Mouse (Mus musculus): ENCODE data around the gene Rabgap1.
"Not testable (repeated sequence)": the region's sequence is repeated elsewhere in the genome, so short reads cannot be mapped to it uniquely, and the experiment has no call there.

The Rabgap1 gene

GRCm38 (mm10) chr2:37442611-37443591, at the start of gene Rabgap1, which contains the start of the genes Zbtb26 and Zbtb6:
Rabgap1 (plus strand) TSS chr2:37443279.
Zbtb26 (minus strand) TSS chr2:37443135.
Zbtb6 (minus strand) TSS chr2:37443171.
- peak; percentile 84 for DNase-seq (ENCODE audit: low read depth)

- DNase-seq (ENCODE audit: low read depth) = no peak
Measured at GRCm38 (mm10) chr2:37395539-37395938, 47.5 kb upstream of the Rabgap1 start.

GRCm38 (mm10) chr2:37421903-37422302, 21.2 kb upstream of the Rabgap1 start:
- no peak for DNase-seq (ENCODE audit: low read depth)

DNA sequence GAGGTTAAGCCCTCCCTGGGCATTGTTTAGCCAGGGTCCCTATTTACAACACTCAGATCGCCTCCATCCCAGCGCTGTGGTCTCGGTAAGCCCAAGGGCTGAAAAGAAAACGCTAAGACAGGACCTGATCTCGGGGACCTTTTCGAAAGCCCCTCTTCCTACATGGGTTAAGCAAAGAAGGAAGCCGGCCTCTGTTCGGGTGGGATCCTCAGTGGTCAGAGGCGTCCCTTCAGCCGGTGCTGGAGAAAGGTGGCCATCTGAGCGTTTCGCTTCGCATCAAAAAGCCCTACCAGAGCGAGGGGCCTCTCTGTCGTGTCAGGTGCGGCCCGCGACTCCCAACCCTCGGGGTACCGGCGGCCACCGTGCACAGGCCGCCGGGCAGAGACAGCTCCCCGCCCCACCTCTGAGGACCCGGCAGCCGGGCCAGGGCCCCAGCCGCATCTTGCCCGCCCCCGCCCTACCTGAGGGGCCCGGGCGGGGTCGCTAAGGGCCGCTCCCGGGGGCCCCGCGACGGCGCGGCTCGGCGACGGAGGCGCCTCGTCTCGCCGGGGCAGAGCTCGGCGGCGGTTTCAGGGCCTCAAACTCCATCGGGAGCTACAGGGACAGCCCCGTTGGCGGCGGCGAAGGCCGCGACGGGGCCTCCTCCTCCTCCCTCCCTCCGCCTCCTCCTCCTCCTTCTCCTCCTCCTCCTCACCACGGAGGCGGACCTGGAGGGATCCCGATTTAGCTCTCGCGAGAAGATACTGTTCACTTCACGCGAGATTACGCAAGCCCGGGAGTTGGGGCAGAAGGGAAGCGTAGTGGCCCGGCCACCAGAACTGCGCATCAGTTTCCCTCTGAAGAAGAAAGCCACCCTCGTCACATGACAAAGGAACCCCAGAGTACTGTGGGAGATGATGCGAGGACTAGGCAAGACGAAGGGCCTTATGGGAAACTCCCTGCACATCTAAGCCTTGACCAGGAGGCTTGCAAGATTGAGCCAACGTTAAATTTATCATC, 20.5 kb upstream of the Rabgap1 start, which contains the start of gene Rc3h2:
TSS of gene Rc3h2 (minus strand) at position 598 of the 999 bp plus-strand sequence.
- peak; percentile 93 for DNase-seq (ENCODE audit: low read depth)

DNA sequence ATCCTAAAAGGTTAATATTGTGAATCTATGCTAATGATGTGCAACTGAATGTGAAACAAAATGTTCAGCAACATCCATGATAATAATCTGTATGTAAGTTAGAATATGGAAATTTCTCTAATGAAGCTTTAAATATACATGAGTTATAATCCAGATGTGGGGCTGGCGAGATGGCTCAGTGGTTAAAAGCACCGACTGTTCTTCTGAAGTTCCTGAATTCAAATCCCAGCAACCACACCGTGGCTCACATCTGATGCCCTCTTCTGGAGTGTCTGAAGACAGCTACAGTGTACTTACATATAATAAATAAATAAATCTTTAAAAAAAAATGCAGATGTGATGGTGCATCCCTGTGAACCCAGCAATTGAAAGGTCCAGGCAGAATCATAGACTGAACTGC, 19.4 kb upstream of the Rabgap1 start:
- no peak for DNase-seq (ENCODE audit: low read depth)

DNA sequence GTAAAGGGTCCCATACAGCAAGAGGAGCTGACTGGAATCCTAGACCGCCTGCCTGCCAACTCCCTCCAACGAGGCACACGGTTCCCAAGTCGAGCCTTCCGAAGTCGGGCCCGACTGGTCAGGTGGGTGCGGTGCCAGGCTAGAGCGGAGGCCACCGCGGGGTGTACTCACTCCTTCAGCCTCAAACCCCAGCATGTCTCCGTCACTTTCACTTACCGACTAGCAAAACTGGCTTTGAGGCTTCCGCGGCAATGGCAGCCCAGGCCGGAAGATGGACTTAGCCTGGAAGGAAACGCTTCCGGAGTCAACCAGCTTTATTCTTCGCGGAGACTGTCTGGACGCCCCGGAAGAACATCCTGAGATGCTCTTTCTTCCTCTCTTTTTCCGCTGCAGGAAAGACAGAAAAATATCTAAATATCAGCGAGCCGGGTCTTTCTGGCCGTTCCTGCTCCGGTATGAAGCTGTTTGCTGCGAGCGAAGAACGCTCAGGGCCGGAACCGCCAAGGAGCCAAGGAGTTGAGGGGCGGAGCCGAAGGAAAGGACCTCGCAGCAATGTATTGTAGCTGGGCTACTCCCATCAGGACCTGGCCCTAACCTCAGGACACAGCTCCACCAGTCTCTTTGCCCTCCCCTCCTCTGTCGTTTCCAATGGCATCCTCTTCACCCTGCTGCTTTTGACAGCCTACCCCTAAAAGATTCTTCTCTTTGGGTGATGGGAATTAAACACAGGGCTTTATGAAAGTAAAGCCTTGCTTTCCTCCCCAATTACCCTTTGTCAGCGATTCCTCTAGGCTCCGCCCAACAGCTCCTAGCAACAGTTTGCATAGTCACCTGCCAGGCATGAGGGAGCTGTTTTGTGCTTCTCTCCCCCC, 12.2 kb upstream of the Rabgap1 start:
- peak; percentile 76 for DNase-seq (ENCODE audit: low read depth)

DNA sequence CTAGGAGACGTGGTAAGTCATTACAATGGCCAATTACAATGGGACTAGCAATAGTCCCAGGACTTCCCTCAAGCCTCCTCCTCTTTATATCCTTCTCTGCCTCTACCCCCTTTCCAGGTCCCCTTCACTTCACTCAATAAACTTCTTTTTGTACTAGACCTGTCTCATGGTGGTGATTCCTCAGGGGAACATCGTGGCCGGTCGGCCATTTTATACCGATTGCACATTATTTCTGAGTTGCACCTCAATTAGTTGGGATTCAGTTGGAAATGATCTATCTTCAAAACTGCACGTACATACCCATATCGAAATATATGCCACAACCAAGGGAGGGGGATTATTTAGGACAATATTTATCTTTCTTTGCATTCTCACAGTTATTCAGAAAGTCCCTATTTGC, 11.5 kb upstream of the Rabgap1 start:
- no peak for DNase-seq (ENCODE audit: low read depth)

DNA sequence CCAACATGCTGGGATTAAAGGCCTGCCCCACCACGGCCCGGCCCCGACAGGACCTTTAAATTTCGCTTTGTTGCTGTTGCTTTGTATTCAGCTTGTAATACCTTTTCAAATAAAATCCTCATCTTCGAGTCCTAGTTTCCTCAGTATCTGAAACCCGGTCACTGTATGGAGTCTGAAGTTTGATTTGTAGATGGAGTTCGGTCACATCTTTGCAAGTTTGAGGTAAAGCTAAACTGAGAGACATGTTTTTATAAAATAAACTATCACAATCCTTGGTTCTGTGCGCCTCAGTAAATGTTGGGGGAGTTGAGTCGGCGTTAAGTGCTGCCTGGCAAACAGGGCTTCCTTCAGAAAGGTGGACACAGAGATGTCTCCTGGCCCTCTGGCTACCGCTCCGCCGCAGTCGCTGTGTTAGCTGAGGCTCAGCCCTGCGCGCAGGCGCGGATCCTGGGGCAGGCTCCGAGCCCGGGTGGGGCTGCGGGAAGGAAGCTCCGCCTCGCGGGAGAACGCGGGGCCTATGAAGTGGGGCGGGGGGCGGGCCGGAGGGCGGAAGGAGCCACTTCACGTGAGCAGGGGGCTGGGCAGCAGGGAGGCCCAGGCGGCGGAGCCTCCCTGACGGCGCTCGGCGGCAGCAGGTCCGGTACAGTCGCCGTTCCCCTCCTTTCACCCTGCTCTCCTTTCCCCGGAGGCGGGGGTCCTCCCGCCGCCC, 8.7 kb downstream of the Rabgap1 start:
- peak; percentile 86 for DNase-seq (ENCODE audit: low read depth)

DNA sequence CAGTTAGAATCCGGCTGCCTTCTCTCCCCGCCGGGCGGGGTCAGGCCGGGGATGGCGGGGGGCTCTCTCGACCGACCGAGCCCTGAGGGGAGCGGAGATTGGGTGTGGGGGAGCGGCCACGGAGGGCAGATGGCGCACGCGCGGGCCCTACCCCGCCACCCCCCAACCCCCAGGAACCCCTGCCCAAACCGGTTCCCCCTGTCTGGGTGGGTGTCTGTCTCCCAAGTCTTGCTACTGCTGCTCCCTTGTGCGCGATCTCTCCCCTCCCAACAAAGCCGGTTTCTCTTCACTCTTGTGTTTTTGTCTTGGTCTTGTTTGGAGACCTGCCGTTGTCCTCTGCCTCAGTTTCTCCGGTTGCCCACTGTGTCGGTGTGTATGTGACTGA, 9.3 kb downstream of the Rabgap1 start:
- no peak for DNase-seq (ENCODE audit: low read depth)

DNA sequence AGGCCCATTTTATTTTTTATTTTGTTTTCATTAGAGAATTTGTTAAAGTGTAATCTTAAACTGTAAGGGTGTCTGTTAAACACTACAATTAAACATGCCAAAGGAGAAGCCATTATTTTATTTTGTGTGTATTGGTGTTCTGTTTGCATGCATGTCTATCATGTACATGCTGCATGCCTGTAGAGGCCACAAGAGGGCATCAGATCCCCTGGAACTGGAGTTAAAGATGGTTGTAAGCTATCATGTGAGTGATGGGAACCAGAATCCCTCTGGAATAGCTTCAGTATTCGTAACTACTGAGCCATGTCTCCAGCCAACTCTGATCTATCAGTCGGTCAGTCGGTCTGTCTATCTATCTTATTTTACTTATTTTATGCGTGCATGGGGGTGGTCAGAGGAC, 17.6 kb downstream of the Rabgap1 start:
- DNase-seq (ENCODE audit: low read depth) = no peak

GRCm38 (mm10) chr2:37466266-37466665, 23.2 kb downstream of the Rabgap1 start:
- DNase-seq (ENCODE audit: low read depth) = no peak

DNA sequence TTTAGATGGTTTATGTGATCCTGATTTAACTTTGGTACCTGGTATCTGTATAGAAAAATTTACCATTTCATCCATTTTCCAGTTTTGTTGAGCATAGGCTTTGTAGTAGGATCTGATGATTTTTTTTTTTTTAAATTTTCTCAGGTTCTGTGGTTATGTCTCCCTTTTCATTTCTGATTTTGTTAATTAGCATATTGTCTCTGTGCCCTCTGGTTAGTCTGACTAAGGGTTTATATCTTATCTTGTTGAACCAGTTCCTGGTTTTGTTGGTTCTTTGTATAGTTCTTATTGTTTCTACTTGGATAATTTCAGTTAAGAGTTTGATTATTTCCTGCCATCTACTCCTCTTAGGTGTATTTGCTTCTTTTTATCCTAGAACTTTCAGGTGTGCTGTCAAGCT, 36.5 kb downstream of the Rabgap1 start:
- DNase-seq (ENCODE audit: low read depth) = no peak

DNA sequence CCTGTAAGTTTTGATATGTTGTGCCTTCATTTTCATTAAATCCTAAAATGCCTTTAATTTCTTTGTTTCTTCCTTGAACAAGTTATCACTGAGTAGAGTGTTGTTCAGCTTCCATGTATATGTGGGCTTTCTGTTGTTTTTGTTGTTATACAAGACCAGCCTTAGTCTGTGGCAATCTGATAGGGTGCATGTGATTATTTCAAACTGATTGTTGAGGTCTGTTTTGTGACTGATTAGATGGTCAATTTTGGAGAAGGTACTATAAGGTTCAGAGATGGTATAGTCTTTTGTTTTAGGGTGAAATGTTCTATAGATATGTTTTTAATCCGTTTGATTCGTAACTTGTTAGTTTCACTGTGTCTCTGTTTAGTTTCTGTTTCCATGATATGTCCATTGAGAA, 37.0 kb downstream of the Rabgap1 start:
- no peak for DNase-seq (ENCODE audit: low read depth)

DNA sequence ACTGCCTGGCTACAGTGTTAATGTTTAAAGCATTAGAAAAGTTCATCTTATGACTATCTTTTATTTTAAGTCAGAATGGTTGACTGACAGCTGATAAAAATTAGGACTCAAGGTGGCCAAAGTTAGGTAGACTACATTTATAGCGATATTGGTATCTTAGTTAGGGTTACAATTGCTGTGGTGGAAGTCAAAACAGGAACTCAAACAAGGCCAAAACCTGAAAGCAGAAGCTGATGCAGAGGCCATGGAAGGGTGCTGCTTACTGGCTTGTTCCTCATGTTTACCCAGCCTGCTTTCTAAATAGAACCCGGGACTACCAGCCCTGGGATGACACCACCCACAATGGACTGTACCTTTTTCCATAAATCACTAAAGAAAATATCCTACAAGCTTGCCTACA, 41.1 kb downstream of the Rabgap1 start:
- DNase-seq (ENCODE audit: low read depth) = no peak

DNA sequence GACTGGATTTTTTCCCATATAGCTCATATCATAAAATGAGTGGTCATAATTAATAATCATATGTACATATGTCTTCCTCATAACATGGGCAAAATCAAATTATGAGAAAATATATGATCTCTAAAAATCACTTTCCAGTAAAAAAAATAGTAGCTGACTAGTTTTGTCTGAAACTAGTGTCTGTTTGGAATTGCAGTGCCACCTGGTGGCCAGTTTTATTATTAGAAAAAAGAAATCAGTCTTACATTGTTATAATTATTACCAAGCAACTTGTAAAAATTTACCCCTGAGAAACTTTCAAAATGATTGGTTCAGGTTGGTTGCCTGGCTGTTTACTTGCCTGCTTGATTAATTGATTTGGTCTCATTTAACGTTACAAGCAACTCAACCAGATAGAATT, 42.3 kb downstream of the Rabgap1 start:
- DNase-seq (ENCODE audit: low read depth) = peak; percentile 41

- DNase-seq (ENCODE audit: low read depth) = no peak
Measured at GRCm38 (mm10) chr2:37486408-37486807, 43.3 kb downstream of the Rabgap1 start.

DNA sequence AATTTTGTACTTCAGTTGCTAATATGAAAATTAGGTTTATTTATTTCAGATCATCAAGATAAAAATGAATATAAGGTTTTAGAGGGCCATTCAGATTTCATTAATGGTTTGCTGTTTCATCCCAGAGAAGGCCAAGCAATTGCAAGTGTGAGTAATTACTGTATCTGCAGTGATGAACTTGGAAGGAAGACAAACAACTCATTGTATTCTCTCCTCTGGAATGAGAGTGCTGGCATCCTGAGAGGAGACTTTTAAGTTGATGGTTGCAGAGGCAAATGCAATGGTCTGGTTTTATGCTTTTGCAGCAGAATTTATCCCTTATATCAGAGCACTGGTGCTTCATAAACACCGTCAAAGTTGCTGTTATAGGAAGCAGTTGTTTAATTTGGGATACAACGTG, 45.9 kb downstream of the Rabgap1 start:
- DNase-seq (ENCODE audit: low read depth) = no peak

DNA sequence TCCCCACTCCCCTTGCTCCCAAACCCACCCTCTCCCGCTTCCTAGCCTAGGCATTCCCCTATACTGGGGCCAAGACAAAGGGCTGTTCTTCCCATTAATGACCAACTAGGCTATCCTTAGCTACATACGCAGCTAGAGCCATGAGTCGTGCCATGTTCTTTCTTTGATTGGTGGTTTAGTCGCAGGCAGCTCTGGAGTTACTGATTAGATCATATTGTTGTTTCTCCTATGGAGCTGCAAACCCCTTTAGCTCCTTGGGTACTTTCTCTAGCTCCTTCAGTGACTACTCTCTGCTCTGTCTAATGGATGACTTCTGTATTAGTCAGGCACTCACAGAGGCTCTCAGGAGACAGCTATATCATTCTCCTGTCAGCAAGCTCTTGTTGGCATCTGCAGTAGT, 54.2 kb downstream of the Rabgap1 start:
- no peak for DNase-seq (ENCODE audit: low read depth)

- DNase-seq (ENCODE audit: low read depth) = not testable (repeated sequence)
Measured at GRCm38 (mm10) chr2:37505856-37506255, 62.8 kb downstream of the Rabgap1 start.

DNA sequence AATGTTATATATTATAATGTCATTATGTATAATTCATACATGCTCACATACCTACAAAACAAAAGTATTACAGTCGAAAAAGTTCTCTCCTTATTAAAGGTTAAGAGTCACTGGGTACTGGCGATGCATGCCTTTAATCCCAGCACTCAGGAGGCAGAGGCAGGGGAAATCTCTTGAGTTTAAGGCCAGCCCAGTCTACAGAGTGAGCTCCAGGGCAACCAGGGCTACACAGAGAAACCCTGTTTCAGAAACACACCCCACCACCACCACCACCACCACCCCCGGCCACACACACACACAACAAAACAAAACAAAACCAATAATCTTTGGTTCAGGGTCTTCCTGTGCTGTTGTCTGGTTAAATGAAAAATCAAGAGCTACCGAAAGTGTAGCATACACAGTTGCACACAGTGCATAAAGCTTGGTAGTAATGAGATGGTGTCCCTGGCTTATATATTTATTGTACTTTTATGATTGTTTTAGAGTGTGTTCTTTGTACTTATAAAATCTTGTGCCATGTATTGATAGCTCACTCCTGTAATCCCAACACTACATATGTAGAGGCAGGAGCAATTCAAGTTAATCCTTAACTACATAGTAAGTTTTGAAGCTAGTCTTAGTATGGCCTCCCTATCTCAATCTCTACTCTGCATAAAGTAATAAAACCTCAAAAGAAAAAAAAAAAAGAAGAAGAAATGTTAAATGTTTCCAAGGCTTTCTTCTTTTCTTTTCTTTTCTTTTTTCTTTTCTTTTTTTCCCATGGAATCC, 68.2 kb downstream of the Rabgap1 start:
- no peak for DNase-seq (ENCODE audit: low read depth)
